8 mouse cellular contexts compared by ENCODE assay signal in genomic region chr2:165898202-165899194, GRCm38 (mm10). TPM values are rescaled to one million over a fixed set of nuclear protein-coding genes. Genes with fewer than 3 reads are reported as not detected.
A peak's percentile ranks its signal among the peaks of the same experiment; 100 is the strongest.
DNase-seq lines count a peak whose midpoint lies in the region; ATAC-seq and TF ChIP-seq lines count a peak whose summit lies in the region.

Zmynd8 (minus strand) TSS chr2:165899016.

- no peak for TF ChIP-seq POLR2A in heart, adult 2 months (IDR thresholded peaks at IDR 0.05; ENCODE audit: insufficient read depth, low read depth, low read length)

- H3K79me2 ChIP-seq in heart, adult 2 months (replicated peaks; ENCODE audit: control insufficient read depth, insufficient read depth, low read length), result no peaks in the 10 kb centered on the region

- no peak within 1 kb of the TSS; the same call in 1 of the 2 replicates for H3K27ac ChIP-seq in heart, adult 2 months
- H3K27ac ChIP-seq in forebrain, embryonic 13.5 days, result peak within 1 kb of the TSS; percentile 11; the same call in 1 of the 2 replicates
- peak within 1 kb of the TSS; percentile 60; the same call in 1 of the 2 replicates for H3K27ac ChIP-seq in hindbrain, embryonic 11.5 days (ENCODE audit: low read depth, low read length)
- peak within 1 kb of the TSS; percentile 78 for H3K27ac ChIP-seq in liver, embryonic 12.5 days
- H3K27ac ChIP-seq in stomach, embryonic 15.5 days, result peak within 1 kb of the TSS; percentile 86; the same call in 1 of the 2 replicates

- no peak for TF ChIP-seq EP300 in heart, adult 2 months (IDR thresholded peaks at IDR 0.05; ENCODE audit: insufficient read depth, low read depth, low read length)

- TF ChIP-seq CTCF in heart, adult 2 months (IDR thresholded peaks at IDR 0.05), result no peak

- no peaks in the 10 kb centered on the region for H3K36me3 ChIP-seq in heart, adult 2 months (ENCODE audit: control insufficient read depth, insufficient read depth, low read length)
- H3K36me3 ChIP-seq in forebrain, embryonic 13.5 days (ENCODE audit: poor library complexity, severe bottlenecking), result no peaks in the 10 kb centered on the region
- no peaks in the 10 kb centered on the region for H3K36me3 ChIP-seq in hindbrain, embryonic 11.5 days (ENCODE audit: control insufficient read depth, insufficient read depth, low read length)
- no peaks in the 10 kb centered on the region for H3K36me3 ChIP-seq in liver, embryonic 12.5 days
- H3K36me3 ChIP-seq in stomach, embryonic 15.5 days, result no peaks in the 10 kb centered on the region

- no peaks in the 10 kb centered on the region for H3K27me3 ChIP-seq in heart, adult 2 months (ENCODE audit: control insufficient read depth, insufficient read depth, low read length)
- no peaks in the 10 kb centered on the region for H3K27me3 ChIP-seq in forebrain, embryonic 13.5 days
- H3K27me3 ChIP-seq in hindbrain, embryonic 11.5 days (ENCODE audit: control insufficient read depth, insufficient read depth, low read length), result no peaks in the 10 kb centered on the region
- H3K27me3 ChIP-seq in liver, embryonic 12.5 days (replicated peaks), result no peaks in the 10 kb centered on the region
- no peaks in the 10 kb centered on the region for H3K27me3 ChIP-seq in stomach, embryonic 15.5 days (replicated peaks)

- H3K4me3 ChIP-seq in heart, adult 2 months, result no peak within 1 kb of the TSS
- no peak within 1 kb of the TSS for H3K4me3 ChIP-seq in forebrain, embryonic 13.5 days
- H3K4me3 ChIP-seq in hindbrain, embryonic 11.5 days (ENCODE audit: low read depth, low read length), result peak within 1 kb of the TSS; percentile 16; the same call in 1 of the 2 replicates
- peak within 1 kb of the TSS; percentile 54 for H3K4me3 ChIP-seq in liver, embryonic 12.5 days
- H3K4me3 ChIP-seq in stomach, embryonic 15.5 days (replicated peaks), result no peak within 1 kb of the TSS

- DNase-seq in heart, adult 2 months, result no peak
- no peak for DNase-seq in heart, adult 11 months
- peak; percentile 72 for DNase-seq in hindbrain, embryonic 11.5 days (ENCODE audit: low spot score)
- DNase-seq in urinary bladder, adult 18-20 months (ENCODE audit: low spot score in 2 of 2), result no peak

- H3K4me2 ChIP-seq in forebrain, embryonic 13.5 days, result no peak within 1 kb of the TSS
- no peak within 1 kb of the TSS; the same call in none of the 2 replicates for H3K4me2 ChIP-seq in hindbrain, embryonic 11.5 days (replicated peaks; ENCODE audit: low read depth, low read length)
- H3K4me2 ChIP-seq in liver, embryonic 12.5 days, result peak within 1 kb of the TSS; percentile 67
- no peak within 1 kb of the TSS for H3K4me2 ChIP-seq in stomach, embryonic 15.5 days

- intact Hi-C loops in heart, adult 2 months (cut with DNase I), result no loop called here

- no peaks in the 10 kb centered on the region for H3K9me3 ChIP-seq in forebrain, embryonic 13.5 days (replicated peaks)
- H3K9me3 ChIP-seq in hindbrain, embryonic 11.5 days (ENCODE audit: control insufficient read depth, low read length), result no peaks in the 10 kb centered on the region
- no peaks in the 10 kb centered on the region for H3K9me3 ChIP-seq in liver, embryonic 12.5 days (replicated peaks)
- H3K9me3 ChIP-seq in stomach, embryonic 15.5 days, result no peaks in the 10 kb centered on the region

- H3K4me1 ChIP-seq in heart, adult 2 months (ENCODE audit: control insufficient read depth, insufficient read depth, low read length), result peaks cover 3% of the 10 kb centered on the region; the same call in 1 of the 2 replicates
- peaks cover 20% of the 10 kb centered on the region for H3K4me1 ChIP-seq in forebrain, embryonic 13.5 days
- H3K4me1 ChIP-seq in hindbrain, embryonic 11.5 days (replicated peaks; ENCODE audit: control insufficient read depth, insufficient read depth, low read length), result no peaks in the 10 kb centered on the region; the same call in none of the 2 replicates
- H3K4me1 ChIP-seq in liver, embryonic 12.5 days, result peaks cover 76% of the 10 kb centered on the region
- H3K4me1 ChIP-seq in stomach, embryonic 15.5 days, result peaks cover 34% of the 10 kb centered on the region

- H3K9ac ChIP-seq in heart, adult 2 months (ENCODE audit: low read depth, low read length), result no peak within 1 kb of the TSS
- no peak within 1 kb of the TSS for H3K9ac ChIP-seq in forebrain, embryonic 13.5 days
- peak within 1 kb of the TSS; percentile 31; the same call in 1 of the 2 replicates for H3K9ac ChIP-seq in hindbrain, embryonic 11.5 days (ENCODE audit: low read depth, low read length)
- H3K9ac ChIP-seq in liver, embryonic 12.5 days, result peak within 1 kb of the TSS; percentile 67
- H3K9ac ChIP-seq in stomach, embryonic 15.5 days, result no peak within 1 kb of the TSS

- ATAC-seq in activated CD4-positive, CD25-positive, alpha-beta regulatory T cell, adult 4 months, result no peak
- ATAC-seq in forebrain, embryonic 13.5 days, result no peak
- ATAC-seq in hindbrain, embryonic 11.5 days (ENCODE audit: low FRiP score), result no peak
- peak; percentile 84 for ATAC-seq in liver, embryonic 12.5 days
- ATAC-seq in stomach, embryonic 15.5 days (ENCODE audit: insufficient read depth, low FRiP score, low read depth), result no peak

- 88% methylated on average over 23 of the region's 23 CpGs for WGBS in heart, adult 2 months
- WGBS in forebrain, embryonic 13.5 days, result 35% methylated on average over 23 of the region's 23 CpGs
- WGBS in hindbrain, embryonic 11.5 days, result 13% methylated on average over 23 of the region's 23 CpGs
- 33% methylated on average over 23 of the region's 23 CpGs for WGBS in liver, embryonic 12.5 days (ENCODE audit: insufficient replicate concordance)
- 61% methylated on average over 23 of the region's 23 CpGs for WGBS in stomach, embryonic 15.5 days

RNA-seq across cellular contexts. Expression of gene Zmynd8, which starts in this region (rescaled TPM):
- total RNA-seq in heart, adult 2 months (2021), result 10 to 100 TPM; 44.4 to 47.2 TPM
- 20.4 and 31.2 TPM in 2 replicates for polyA plus RNA-seq in heart, adult 2 months (2012; rRNA removed)
- polyA plus RNA-seq in activated CD4-positive, CD25-positive, alpha-beta regulatory T cell, adult 4 months (2017; shearing (Covaris generic)), result 10 to 100 TPM; 41.1 to 48.5 TPM
- polyA plus RNA-seq in forebrain, embryonic 13.5 days (2015; fragmentation: Nextera tagmentation; extraction: Ambion mirVana), result 73.3 and 85.4 TPM in 2 replicates
- 41.9 and 52.9 TPM in 2 replicates for polyA plus RNA-seq in hindbrain, embryonic 11.5 days (2014; fragmentation: Nextera tagmentation; extraction: Ambion mirVana)
- polyA plus RNA-seq in liver, embryonic 12.5 days (2016; fragmentation: Nextera tagmentation; extraction: Ambion mirVana), result 35.7 and 38.5 TPM in 2 replicates
- polyA plus RNA-seq in stomach, embryonic 15.5 days (2015; fragmentation: Nextera tagmentation; extraction: Ambion mirVana), result 53.6 and 54.5 TPM in 2 replicates

Comparison
In these comparisons a context has a peak if more than half of its experiments do, and no peak if none do; other contexts are left out.
1. H3K4me3 ChIP-seq: peak in hindbrain, embryonic 11.5 days (single experiment) and liver, embryonic 12.5 days (single experiment); none in heart, adult 2 months (single experiment), forebrain, embryonic 13.5 days (single experiment) and stomach, embryonic 15.5 days (single experiment).
2. H3K9ac ChIP-seq: peak in hindbrain, embryonic 11.5 days (single experiment) and liver, embryonic 12.5 days (single experiment); none in heart, adult 2 months (single experiment), forebrain, embryonic 13.5 days (single experiment) and stomach, embryonic 15.5 days (single experiment).